Mouse (Mus musculus): ENCODE data around the gene Gm49416. TPM values are rescaled to one million over a fixed set of nuclear protein-coding genes. Genes with fewer than 3 reads are reported as not detected.
"Not testable (repeated sequence)": the region's sequence is repeated elsewhere in the genome, so short reads cannot be mapped to it uniquely, and the experiment has no call there.

Gm49416 gene
- total RNA-seq (2022) = 1 to 10 TPM in 3 of 4 experiments, not detected in 1; 2.6 to 5.7 (median 2.9) TPM

- peak; percentile 86 to 91 for DNase-seq (ENCODE audit: low spot score in 2 of 2)
Observed at GRCm38 (mm10) chr19:8888511-8889385, at the start of gene Gm49416, which contains the start of gene 1810009A15Rik. Gm49416 (plus strand) TSS chr19:8888926. 1810009A15Rik (plus strand) TSS chr19:8888853.

GRCm38 (mm10) chr19:8839103-8839907 is 49.4 kb upstream of the Gm49416 start, which contains the start of gene Gng3:
Gng3 (minus strand) TSS chr19:8839194.
- DNase-seq (ENCODE audit: low spot score in 2 of 2) = no peak

DNA sequence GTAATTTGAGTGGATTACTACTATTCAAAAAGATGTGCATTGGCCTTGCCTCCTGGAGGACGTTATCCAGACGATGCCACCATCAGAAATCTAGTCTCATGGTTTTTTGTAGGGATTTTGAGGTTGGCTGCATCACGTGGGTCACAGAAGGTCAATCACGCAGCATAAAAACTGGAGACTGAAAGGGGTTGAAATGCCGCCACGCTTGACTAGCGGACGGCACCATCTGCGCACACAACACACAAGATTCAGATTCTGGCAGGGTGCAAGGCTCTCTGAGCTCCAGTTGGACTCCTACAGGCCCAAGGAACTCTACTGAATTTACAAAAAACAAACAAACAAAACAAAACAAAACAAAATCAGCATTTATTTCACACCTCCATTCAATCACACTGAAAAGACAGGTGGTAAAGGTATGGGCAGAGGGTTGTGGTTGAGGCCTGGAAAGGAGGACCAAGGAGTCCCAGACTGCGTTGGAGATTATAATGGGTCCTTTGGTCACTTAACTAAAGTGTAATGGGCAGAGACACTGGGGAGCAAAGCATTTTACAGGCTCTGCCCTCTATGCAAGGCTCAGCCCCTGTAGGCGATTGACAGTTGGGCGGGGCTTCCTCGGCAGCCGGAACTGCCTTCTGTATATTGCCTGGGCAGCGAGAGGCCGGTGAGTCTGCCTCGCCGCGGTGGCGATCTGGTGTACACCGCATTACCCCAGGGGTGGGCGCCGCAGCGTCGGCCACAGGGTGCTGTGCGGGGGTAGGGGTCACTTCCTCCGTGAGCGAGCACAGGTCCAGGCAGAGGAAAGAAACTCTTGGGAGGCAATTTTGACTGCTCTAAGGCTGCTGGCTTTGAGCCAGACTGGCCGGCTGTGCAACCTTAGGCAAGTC is 48.6 kb upstream of the Gm49416 start:
- DNase-seq (ENCODE audit: low spot score in 2 of 2) = peak in 1 of 2 experiments; percentile 48

DNA sequence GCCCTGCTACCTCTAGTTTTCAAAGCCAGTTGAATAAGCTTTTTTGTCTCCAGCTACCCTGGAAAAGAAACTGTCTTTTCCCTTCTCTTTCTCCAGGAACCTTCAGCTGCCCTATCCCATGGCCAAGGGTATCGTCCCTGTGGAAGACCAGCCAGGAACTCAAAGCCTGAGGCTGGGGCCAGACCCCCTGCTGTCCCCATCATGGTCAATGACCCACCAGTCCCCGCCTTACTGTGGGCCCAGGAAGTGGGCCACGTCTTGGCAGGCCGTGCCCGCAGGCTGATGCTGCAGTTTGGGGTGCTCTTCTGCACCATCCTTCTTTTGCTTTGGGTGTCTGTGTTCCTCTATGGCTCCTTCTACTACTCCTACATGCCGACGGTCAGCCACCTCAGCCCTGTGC is 47.7 kb upstream of the Gm49416 start:
- DNase-seq (ENCODE audit: low spot score in 2 of 2) = no peak

DNA sequence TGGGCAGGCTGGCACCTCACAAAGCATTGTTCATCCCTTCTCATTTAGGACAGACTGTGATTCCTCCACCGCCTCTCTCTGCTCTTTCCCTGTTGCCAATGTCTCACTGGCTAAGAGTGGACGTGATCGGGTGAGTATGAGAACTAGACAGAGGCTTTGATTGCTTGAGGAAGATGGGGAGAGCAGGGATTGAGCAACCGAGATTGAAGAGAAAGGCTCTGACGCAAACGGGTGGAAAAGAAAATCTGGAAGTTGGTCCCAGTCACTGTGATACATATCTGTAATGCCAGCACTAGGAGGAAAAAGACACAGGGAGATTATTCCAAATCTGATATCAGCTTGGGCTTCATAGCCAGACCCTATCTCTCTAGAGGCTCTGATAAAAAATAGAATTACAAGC is 45.8 kb upstream of the Gm49416 start:
- DNase-seq (ENCODE audit: low spot score in 2 of 2) = no peak

DNA sequence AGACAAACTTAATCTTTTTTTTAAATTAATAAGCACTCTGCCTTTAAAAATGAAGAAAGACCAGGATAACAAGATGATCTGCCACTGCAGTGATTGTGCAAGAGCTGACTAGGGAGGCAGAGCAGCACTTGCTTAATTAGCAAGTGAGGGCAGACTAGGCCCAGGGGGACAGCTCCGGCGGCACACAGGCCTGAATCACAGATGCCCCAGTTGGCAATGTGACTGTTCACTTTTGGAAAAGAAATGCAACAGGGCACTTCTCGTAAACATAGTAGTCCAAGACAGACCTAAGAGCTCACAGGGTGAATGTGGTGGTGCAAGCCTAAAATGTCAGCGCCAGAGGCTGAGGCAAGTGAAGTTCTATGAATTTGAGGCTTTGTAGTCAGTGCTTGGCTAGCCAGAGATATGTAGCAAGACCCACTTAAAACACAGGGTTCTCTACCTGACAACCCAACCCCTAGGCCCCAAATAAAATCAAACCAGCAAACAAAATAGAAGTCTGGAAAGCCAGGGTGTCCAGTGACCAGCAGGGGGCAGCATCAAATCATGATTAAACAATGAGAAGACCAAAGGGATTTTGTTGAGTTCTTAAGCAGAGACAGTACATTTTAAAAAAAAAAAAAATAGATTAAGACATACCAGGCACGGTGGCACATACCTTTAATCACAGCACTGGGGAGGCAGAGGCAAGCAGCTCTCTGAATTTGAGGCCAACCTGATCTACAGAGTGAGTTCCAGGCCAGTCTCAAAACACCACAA is 44.2 kb upstream of the Gm49416 start:
- DNase-seq (ENCODE audit: low spot score in 2 of 2) = peak; percentile 59 to 61

DNA sequence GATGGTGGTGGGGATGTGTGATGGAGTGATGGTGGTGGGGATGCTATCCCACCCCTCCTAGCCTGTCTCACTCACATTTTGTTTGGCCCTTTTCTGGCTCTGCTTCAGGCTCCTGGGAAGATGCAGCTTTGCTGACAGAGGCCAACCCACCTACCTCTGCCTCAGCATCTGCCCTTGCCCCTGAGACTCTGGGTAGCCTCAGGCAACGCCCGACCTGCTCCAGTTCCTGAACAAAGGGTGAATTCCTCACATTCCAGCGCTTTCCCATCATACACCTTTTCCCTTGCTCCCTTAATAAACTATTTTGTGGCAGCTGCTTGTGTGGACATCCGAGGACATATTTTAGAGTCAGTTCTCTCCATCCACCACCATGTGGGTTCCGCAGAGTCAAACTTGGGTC is 40.4 kb upstream of the Gm49416 start:
- DNase-seq (ENCODE audit: low spot score in 2 of 2) = no peak

- peak; percentile 58 to 73 for DNase-seq (ENCODE audit: low spot score in 2 of 2)
Observed at GRCm38 (mm10) chr19:8850402-8850901, 38.3 kb upstream of the Gm49416 start, which contains the start of gene Lrrn4cl. Lrrn4cl (plus strand) TSS chr19:8850768.

DNA sequence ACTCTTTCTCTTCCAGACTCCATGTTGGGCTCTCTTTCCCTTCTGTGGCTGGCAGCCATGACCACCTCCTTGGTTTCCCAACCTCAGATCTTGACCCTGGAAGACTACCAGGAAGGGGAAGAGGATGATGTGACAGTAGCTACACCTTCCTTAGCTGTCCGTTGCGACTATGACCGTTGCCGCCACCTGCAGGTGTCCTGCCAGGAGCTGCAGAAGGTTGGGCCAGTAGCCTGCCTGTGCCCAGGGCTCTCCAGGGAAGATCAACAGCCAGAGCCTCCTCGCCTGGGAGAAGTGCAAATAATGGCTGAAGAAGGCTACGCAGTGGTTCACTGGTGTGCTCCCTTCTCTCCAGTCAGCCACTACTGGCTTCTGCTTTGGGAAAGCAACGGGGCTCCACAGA is 37.1 kb upstream of the Gm49416 start:
- DNase-seq (ENCODE audit: low spot score in 2 of 2) = no peak

- DNase-seq (ENCODE audit: low spot score in 2 of 2) = peak; percentile 67 to 68
Observed at GRCm38 (mm10) chr19:8852236-8852928, 36.3 kb upstream of the Gm49416 start.

GRCm38 (mm10) chr19:8853117-8853516 is 35.6 kb upstream of the Gm49416 start:
- no peak for DNase-seq (ENCODE audit: low spot score in 2 of 2)

DNA sequence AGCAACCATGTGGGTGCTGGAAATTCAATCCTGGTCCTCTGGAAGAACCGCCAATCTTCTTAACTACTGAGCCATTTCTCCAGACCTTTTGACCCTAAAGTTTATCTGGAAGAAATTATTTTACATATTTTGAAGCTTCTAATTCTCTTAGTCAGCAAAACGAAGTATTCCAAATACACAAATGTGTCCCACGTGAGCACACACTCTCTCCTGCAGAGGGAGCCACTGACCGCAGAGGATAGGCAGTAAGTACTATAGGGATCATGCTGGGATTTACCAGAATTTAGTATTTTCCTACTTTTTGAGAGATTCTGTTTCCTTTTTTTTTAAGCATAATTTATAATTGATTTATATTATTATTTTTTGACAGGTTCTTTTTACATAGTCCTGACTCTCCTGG is 31.0 kb upstream of the Gm49416 start:
- DNase-seq (ENCODE audit: low spot score in 2 of 2) = no peak

DNA sequence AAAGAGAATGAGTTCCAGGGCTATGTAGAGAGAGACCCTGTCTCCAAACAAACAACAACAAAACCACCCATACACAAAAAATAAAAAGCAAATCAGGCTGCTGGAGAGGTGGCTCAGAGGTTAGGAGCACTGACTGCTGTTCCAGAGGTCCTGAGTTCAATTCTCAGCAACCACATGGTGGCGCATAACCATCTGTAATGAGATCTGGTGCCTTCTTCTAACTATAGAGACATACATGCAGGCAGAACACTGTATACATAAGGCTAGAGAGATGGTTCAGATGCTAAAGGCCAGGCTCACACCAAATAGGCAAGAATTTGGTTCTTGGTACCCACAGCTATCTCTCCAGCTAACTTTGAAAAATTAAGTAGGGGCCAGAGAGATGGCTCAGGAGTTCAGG is 29.7 kb upstream of the Gm49416 start:
- DNase-seq (ENCODE audit: low spot score in 2 of 2) = no peak

DNA sequence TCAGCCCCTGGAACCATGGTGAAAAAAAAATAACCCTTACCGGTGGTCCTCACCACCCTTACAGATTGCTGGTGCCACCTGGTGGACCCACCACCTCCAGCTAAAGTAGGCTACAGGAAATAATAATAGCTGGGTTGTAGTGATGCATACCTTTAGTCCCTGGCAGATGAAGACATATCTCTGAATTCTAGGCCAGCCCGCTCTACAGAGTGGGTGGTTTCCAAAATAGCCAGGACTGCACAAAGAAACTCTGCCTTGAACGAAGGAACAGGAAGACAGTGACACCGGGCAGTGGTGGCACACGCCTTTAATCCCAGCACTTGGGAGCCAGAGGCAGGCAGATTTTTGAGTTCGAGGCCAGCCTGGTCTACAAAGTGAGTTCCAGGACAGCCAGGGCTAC is 24.5 kb upstream of the Gm49416 start:
- no peak for DNase-seq (ENCODE audit: low spot score in 2 of 2)

- DNase-seq (ENCODE audit: low spot score in 2 of 2) = not testable (repeated sequence)
Observed at GRCm38 (mm10) chr19:8870381-8870780, 18.3 kb upstream of the Gm49416 start.

DNA sequence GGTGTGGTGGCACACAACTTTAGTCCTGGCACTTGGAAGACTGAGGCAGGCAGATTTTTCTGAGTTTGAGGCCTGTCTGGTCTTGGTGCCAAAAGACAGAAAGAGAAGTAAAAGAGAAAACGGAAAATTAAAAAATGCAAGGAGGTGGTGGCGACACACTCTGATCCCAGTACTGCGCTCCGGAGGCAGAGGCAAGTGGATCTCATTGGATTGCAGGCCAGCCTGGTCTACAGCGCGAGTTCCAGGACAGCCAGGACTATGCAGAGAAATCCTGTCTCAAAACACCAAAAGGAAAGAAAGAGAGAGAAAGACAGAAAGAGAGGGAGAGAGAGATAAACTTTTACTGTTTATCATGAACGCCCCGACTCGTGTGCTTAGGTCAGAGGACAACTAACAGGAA is 17.9 kb upstream of the Gm49416 start:
- no peak for DNase-seq (ENCODE audit: low spot score in 2 of 2)

DNA sequence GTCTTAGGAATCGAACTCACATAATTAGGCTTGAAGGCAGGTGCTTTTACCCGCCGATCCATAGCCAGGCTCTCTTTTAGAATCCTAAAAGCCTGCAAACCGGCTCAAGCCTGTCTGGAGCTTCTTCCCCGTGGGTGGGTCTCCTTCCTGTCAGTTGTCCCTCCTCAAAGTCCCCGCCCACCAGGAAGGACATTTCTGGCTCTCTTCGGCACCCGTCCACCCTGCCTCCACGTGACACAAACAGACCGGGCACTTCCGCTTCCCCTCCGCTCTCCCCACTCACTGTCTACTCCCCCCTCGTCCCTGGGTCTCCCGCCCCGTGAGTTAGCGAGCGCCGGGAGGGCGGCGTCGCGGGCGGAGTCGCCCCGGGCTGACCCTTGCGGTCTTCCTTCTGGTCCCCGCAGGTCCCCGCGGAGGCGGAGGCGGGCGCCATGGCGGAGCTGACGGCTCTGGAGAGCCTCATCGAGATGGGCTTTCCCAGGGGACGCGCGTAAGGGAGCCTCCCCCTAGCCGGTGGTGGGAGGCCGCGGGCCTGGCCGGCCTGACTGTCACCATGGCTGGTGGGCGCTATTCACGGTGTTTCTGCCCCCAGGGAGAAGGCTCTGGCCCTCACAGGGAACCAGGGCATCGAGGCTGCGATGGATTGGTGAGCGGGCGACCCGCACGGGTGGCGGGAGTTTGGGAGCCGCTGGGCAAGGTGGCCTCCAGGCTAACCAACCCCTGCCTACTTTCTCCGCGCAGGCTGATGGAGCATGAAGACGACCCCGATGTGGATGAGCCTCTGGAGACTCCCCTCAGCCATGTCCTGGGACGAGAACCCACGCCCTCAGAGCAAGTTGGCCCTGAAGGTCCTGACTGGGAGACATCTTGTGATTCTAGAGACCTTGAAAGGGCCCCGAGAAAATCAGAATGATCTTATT is 17.2 kb upstream of the Gm49416 start, which contains the start of gene Ubxn1:
Ubxn1 (plus strand) TSS at position 230 of the 920 bp plus-strand sequence.
- DNase-seq (ENCODE audit: low spot score in 2 of 2) = peak; percentile 95 to 96

GRCm38 (mm10) chr19:8872266-8872840 is 16.4 kb upstream of the Gm49416 start:
- no peak for DNase-seq (ENCODE audit: low spot score in 2 of 2)

Measured in gastrocnemius, adult 8-10 months (tissue).